Mouse (Mus musculus) bone marrow, adult 2 months (tissue): ENCODE data around the gene Megf11.

Source experiments
- CTCF ChIP-seq: fragments of 200-500 bp; IDR thresholded peaks from 2 replicates; pipeline ENCODE4 v1.5.1; 2011; ENCODE audit warnings: low read length, control low read depth; ENCODE audit not compliant: control insufficient read depth, insufficient read depth
- POLR2A ChIP-seq: fragments of 200-500 bp; IDR thresholded peaks from 2 replicates; pipeline ENCODE4 v1.6.1; 2011; ENCODE audit warnings: low read depth, mild to moderate bottlenecking, control low read depth, low read length, borderline replicate concordance; ENCODE audit not compliant: control insufficient read depth

DNA sequence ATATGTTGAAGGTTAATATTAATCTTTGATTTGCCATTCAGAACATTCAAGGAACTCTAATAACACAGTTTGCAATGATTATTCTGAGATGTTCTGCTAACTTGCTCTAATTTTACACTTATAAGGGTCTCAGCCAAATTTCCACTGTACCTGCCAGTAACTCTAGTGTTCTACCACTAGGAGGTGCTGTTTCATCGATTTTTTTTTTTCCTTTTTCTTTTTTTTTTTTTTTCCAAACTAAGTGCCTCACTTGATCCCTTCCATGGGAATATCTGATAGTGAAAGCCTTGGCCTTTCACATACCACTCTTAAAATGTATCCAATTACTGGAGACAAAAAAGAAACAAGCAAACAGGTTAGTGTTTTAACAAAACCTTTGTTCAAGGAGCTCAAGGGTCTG, 38.0 kb upstream of the Megf11 start:
- TF ChIP-seq POLR2A = no peak
- no peak for TF ChIP-seq CTCF
